Mouse (Mus musculus) cerebellum, postnatal 14 days (tissue): ENCODE measurements around the gene Rps10.

Experiments
- DNase-seq, 2 experiments: peaks; one replicate each; pipeline ENCODE4 v3.0.0; 2021; ENCODE audit warnings: mixed read lengths in 2 of 2

The Rps10 gene

GRCm38 (mm10) chr17:27611519-27611884 lies 25.0 kb downstream of the Rps10 start:
- no peak for DNase-seq

DNA sequence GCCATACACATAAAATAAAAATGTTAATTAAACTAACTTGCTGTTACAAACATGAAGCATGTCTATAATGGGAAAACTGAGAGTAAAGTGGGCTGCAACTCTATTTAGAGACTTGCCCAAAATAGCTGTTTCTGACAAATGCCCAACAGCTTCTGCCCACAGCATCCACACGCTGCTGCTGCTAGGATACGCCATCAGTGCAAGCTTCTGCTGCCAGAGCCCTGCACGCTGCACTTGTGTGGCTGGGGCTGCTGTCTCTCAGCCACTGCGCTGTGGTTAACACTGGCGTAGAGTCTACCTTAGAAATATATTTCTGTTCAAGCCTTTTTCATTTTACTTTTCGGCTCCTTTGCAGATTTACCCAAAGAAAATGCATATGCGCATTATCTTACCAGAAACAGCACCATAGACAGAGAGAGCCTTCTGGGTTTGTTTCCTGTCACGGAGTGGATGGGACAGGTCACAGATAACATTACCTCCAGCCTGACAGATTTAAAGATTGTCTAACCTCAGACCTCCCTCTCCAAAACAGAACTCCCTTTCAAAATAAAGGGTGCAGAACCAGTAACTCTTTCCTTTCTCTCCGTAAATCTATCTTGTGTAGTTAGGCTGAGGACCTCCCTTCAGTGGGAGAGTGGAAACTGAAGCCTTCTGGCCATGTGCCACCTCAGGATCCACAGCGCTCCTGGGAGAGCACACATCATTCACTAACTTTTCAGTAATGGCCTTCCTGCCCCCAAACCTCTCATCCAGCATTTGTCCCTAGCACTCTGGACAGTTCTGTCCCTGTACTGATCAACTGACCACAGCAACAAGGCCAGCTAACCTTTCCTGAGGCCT lies 25.6 kb downstream of the Rps10 start:
- peak in 1 of 2 experiments; percentile 45 for DNase-seq

- DNase-seq, result no peak
These were observed 26.9 kb downstream of the Rps10 start for GRCm38 (mm10) chr17:27609576-27609975.

DNA sequence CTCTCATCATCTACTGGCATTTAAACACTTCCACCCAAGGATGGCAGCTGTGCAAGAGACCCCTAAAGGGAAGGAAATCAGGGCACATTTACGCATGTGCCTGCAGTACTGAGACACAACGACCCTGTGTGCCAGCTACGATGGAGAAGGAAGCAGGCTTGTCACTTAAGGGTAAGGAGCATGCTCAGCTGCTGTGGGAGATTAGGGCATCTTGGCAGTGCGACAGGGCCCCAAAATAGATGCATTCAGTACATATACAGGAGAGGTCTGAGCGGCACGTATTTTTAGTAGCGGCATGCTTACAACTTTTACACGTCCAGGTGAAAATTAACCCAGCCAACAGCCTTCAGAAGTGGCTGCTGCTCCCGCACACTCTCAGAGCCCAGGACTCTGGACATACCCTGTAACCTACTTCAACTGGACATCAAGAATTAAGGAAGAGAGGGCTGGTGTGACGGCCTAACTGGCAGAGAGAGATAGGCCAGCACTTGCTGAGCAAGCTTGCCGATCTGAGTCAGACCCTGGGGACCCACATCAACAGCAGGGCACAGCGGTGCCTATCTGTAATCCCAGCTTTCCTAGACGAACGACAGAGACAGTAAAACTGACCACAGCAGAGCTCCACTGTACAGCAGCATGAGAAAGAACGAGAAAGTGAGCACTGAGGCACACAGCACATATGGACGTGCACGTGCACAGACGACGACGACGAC lies 32.8 kb downstream of the Rps10 start:
- no peak for DNase-seq

- DNase-seq, result no peak
These were observed 33.4 kb downstream of the Rps10 start for GRCm38 (mm10) chr17:27603036-27603435.

- DNase-seq, result peak; percentile 52 to 77
These were observed 35.6 kb downstream of the Rps10 start for GRCm38 (mm10) chr17:27600869-27601268.

DNA sequence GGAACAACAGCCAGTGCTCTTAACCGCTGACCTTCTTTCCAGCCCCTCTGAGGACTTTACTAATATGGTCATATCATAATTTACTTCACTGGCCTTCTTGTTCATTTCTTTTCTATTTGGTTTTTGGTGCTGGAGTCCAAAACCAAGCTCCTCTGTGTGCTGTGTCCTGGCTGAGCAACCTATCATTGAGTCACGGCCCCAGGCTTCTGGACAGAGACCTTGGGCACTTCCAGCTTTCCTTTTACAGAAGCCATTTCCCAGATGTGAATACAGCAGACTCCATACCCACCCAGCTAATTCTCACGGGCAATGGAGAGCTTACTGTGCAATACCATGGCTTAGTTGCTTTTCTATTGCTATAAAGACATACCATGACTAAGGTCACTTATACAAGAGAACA lies 36.2 kb downstream of the Rps10 start:
- DNase-seq, result no peak

- DNase-seq, result no peak
These were observed 39.9 kb downstream of the Rps10 start for GRCm38 (mm10) chr17:27596376-27597190.

GRCm38 (mm10) chr17:27595659-27596375 lies 40.7 kb downstream of the Rps10 start:
- DNase-seq, result no peak

DNA sequence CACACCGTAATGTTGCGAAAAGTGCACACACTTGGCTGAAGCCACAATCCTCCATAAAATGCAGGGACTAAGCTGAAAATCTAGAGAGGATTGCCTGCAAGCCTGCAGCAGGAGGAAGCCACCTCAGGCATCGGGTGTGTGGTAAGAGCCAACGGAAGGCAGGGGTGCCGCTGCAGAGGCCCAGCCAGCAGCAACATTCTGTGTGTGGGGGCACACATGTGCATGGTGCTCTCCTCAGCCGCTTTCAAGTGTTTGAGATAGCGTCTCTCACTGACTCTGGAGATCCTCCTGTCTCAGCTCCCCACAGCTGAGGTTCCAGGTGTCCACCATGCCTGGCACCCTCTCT lies 43.9 kb downstream of the Rps10 start:
- DNase-seq, result no peak

GRCm38 (mm10) chr17:27591826-27592564 lies 44.5 kb downstream of the Rps10 start:
- DNase-seq, result no peak

DNA sequence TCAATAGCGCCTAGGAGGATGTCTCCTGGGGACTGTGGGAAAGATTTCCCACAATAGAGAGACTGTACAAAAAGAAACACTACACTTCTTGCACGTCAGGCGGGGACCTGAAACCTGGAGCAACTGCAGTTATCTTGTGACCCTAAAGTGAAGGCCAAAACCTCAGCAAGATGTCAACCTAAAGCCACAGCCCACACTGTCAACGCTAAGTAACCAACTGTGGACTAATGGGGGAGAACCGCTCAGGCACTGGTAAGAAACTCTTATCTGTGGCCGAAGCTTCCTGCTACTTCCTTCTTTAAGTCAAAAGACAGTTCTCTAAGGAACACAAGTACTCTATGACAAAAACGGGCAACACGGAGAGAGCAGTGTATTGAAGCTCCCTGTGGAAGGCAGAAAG lies 48.2 kb downstream of the Rps10 start:
- DNase-seq, result no peak

- DNase-seq, result no peak
These were observed 49.2 kb downstream of the Rps10 start for GRCm38 (mm10) chr17:27587252-27587651.

GRCm38 (mm10) chr17:27586661-27587060 lies 49.8 kb downstream of the Rps10 start:
- no peak for DNase-seq

- DNase-seq, result no peak
These were observed 53.1 kb downstream of the Rps10 start for GRCm38 (mm10) chr17:27583185-27583894.
